Mouse (Mus musculus) brain, embryonic 18.5 days (tissue): ENCODE results near the gene Elfn1.

Source experiments
- DNase-seq: peaks from one replicate; pipeline ENCODE4 v3.0.0-alpha.2; 2012; ENCODE audit warnings: low read depth, low spot score

The Elfn1 gene

GRCm38 (mm10) chr5:139910755-139911300, 3.1 kb downstream of the Elfn1 start:
- no peak for DNase-seq

- no peak for DNase-seq
Measured at GRCm38 (mm10) chr5:139911506-139911905, 3.8 kb downstream of the Elfn1 start.

GRCm38 (mm10) chr5:139912121-139912771, 4.5 kb downstream of the Elfn1 start:
- DNase-seq = no peak

- no peak for DNase-seq
Measured at GRCm38 (mm10) chr5:139921666-139922065, 13.9 kb downstream of the Elfn1 start.

- no peak for DNase-seq
Measured at GRCm38 (mm10) chr5:139923867-139924266, 16.1 kb downstream of the Elfn1 start.

- DNase-seq = no peak
Measured at GRCm38 (mm10) chr5:139930102-139930501, 22.4 kb downstream of the Elfn1 start.

GRCm38 (mm10) chr5:139930927-139931351, 23.2 kb downstream of the Elfn1 start:
- no peak for DNase-seq

GRCm38 (mm10) chr5:139931947-139932540, 24.3 kb downstream of the Elfn1 start:
- no peak for DNase-seq

GRCm38 (mm10) chr5:139932595-139933271, 25.0 kb downstream of the Elfn1 start:
- DNase-seq = peak; percentile 67

GRCm38 (mm10) chr5:139933476-139933875, 25.7 kb downstream of the Elfn1 start:
- DNase-seq = no peak

GRCm38 (mm10) chr5:139936431-139936830, 28.7 kb downstream of the Elfn1 start:
- DNase-seq = no peak

GRCm38 (mm10) chr5:139944697-139945096, 37.0 kb downstream of the Elfn1 start:
- DNase-seq = no peak

- DNase-seq = no peak
Measured at GRCm38 (mm10) chr5:139945715-139946364, 38.1 kb downstream of the Elfn1 start.

- no peak for DNase-seq
Measured at GRCm38 (mm10) chr5:139947446-139947845, 39.7 kb downstream of the Elfn1 start.

GRCm38 (mm10) chr5:139948552-139948951, 40.8 kb downstream of the Elfn1 start:
- no peak for DNase-seq

- no peak for DNase-seq
Measured at GRCm38 (mm10) chr5:139949363-139949762, 41.6 kb downstream of the Elfn1 start.

- no peak for DNase-seq
Measured at GRCm38 (mm10) chr5:139949975-139950578, 42.3 kb downstream of the Elfn1 start.

- no peak for DNase-seq
Measured at GRCm38 (mm10) chr5:139956859-139957258, 49.1 kb downstream of the Elfn1 start.

GRCm38 (mm10) chr5:139959741-139960140, 52.0 kb downstream of the Elfn1 start:
- no peak for DNase-seq

GRCm38 (mm10) chr5:139964391-139964790, 56.6 kb downstream of the Elfn1 start:
- DNase-seq = no peak

- DNase-seq = no peak
Measured at GRCm38 (mm10) chr5:139965596-139965995, 57.9 kb downstream of the Elfn1 start.
